9 mouse cellular contexts compared by ENCODE assay signal in the genomic region with DNA sequence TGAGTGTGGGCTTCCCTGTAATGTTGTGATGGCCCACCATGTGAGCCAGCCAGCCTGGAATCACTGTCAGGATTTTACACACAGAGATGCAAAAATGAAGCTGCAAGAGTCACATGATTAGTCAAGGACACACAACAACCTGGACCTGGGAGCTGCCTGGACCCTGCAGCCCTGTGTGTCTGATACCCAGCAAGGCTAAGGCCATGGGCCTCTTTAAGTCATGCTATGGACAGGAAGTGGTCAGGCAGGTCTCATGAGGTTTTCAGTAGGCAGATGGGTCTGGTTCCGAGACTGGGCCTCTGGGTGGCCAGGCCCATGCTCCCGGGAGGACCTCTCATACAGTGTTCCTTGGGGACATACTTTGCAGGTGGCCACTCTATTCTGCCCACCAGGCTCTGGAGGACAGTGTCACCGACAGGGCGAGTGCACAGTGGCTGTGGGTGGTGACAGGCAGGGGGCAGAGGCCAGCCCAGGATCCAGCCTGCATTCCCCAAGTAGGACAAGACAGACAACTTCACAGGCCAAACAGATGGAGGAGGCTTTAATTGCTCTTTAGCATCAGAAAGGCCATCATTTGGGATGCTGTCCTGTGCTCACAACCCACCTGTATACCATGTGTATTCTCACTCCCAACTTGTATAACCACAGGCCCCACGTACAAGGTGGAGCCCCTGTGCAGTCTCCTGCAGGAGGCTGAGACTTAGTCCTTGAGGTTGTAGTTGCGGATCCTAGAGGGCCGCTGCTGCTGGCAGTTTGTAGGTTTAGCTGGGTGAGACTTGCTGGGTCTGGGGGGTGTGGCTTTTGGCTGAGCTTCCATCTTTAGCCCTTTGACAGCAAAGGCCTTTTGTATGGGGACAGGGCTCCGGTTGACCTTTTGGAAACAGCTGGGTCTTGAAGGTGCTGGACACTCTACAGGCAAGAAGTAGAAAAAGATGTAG. TPM values are rescaled to one million over a fixed set of nuclear protein-coding genes. Genes with fewer than 3 reads are reported as not detected.
A peak's percentile ranks its signal among the peaks of the same experiment; 100 is the strongest.
DNase-seq lines count a peak whose midpoint lies in the region; ATAC-seq and TF ChIP-seq lines count a peak whose summit lies in the region.
"Had no signal": no experiment of that assay in that cellular context is flagged by ENCODE, and none has a peak within 500 bp of the region (broad histone marks: within the 10 kb centered on the region; RNA-seq: fewer than 3 reads in every experiment).

No protein-coding gene starts in this region.

- DNase-seq in adrenal gland, adult 2 months = peak; percentile 2
- DNase-seq in adrenal gland, adult 18-20 months (ENCODE audit: low spot score in 2 of 2) = no peak
- no peak for DNase-seq in layer of hippocampus, adult 2 months (ENCODE audit: low spot score in 2 of 2)
- DNase-seq in layer of hippocampus, postnatal 14 days (ENCODE audit: low spot score in 2 of 2) = no peak
- DNase-seq in retina, embryonic 14.5 days (ENCODE audit: low spot score) = no peak
- no peak for DNase-seq in thymus, postnatal 36 days

- peak overlapping the region; percentile 100 for H3K27ac ChIP-seq in layer of hippocampus, adult 2 months
- H3K27ac ChIP-seq in hindbrain, embryonic 12.5 days = peak overlapping the region; percentile 98
- peak overlapping the region; percentile 100 for H3K27ac ChIP-seq in midbrain, embryonic 12.5 days (replicated peaks)

- no peak overlapping the region for H3K4me2 ChIP-seq in hindbrain, embryonic 12.5 days (replicated peaks)
- H3K4me2 ChIP-seq in midbrain, embryonic 12.5 days (replicated peaks) = no peak overlapping the region

- peaks cover 37% of the 10 kb centered on the region for H3K4me1 ChIP-seq in hindbrain, embryonic 12.5 days
- peaks cover 36% of the 10 kb centered on the region for H3K4me1 ChIP-seq in midbrain, embryonic 12.5 days

- H3K36me3 ChIP-seq in hindbrain, embryonic 12.5 days = peaks cover 10% of the 10 kb centered on the region
- H3K36me3 ChIP-seq in midbrain, embryonic 12.5 days = peaks cover 11% of the 10 kb centered on the region

- H3K9ac ChIP-seq in hindbrain, embryonic 12.5 days = no peak overlapping the region
- no peak overlapping the region for H3K9ac ChIP-seq in midbrain, embryonic 12.5 days (replicated peaks)

- no peak for ATAC-seq in hindbrain, embryonic 12.5 days (ENCODE audit: low FRiP score)
- ATAC-seq in midbrain, embryonic 12.5 days (ENCODE audit: low FRiP score, low read depth) = no peak
- ATAC-seq: Patski had no signal

- H3K4me3 ChIP-seq in layer of hippocampus, adult 2 months = no peak overlapping the region
- no peak overlapping the region for H3K4me3 ChIP-seq in hindbrain, embryonic 12.5 days
- H3K4me3 ChIP-seq in midbrain, embryonic 12.5 days = no peak overlapping the region

- WGBS in hindbrain, embryonic 12.5 days = 73% methylated on average over 8 of the region's 8 CpGs
- 80% methylated on average over 8 of the region's 8 CpGs for WGBS in midbrain, embryonic 12.5 days

- TF ChIP-seq CTCF in layer of hippocampus, adult 2 months (conservative IDR thresholded peaks at IDR 0.05) = no peak

- H3K27me3 ChIP-seq in hindbrain, embryonic 12.5 days = no peaks in the 10 kb centered on the region
- H3K27me3 ChIP-seq in midbrain, embryonic 12.5 days = peaks cover 8% of the 10 kb centered on the region
- H3K27me3 ChIP-seq: Patski had no signal

- no peaks in the 10 kb centered on the region for H3K9me3 ChIP-seq in hindbrain, embryonic 12.5 days (replicated peaks)
- no peaks in the 10 kb centered on the region for H3K9me3 ChIP-seq in midbrain, embryonic 12.5 days

RNA-seq across cellular contexts. Expression of gene Fasn, which starts 1.9 kb away (rescaled TPM):
- total RNA-seq in adrenal gland, adult 2 months (2021) = 1,000 to 10,000 TPM in 1 of 2 experiments, 100 to 1,000 TPM in 1; 505 to 2,290 TPM
- 7,384 and 9,917 TPM in 2 replicates for polyA plus RNA-seq in adrenal gland, adult 2 months (2012; rRNA removed)
- total RNA-seq in adrenal gland, adult 18-20 months (2021) = 1,000 to 10,000 TPM; 2,155 to 5,020 TPM
- 100 to 1,000 TPM; 184 to 185 TPM for total RNA-seq in layer of hippocampus, adult 2 months (2021)
- 100 to 1,000 TPM; 223 to 257 TPM for total RNA-seq in layer of hippocampus, postnatal 14 days (2021)
- polyA plus RNA-seq in hindbrain, embryonic 12.5 days (2016; fragmentation: Nextera tagmentation; extraction: Ambion mirVana) = 115 and 120 TPM in 2 replicates
- polyA plus RNA-seq in midbrain, embryonic 12.5 days (2016; fragmentation: Nextera tagmentation; extraction: Ambion mirVana) = 139 and 140 TPM in 2 replicates

RNA-seq across cellular contexts. Expression of gene Dus1l, which starts 30.1 kb away (rescaled TPM):
- 10 to 100 TPM; 56.0 to 62.0 TPM for total RNA-seq in adrenal gland, adult 2 months (2021)
- polyA plus RNA-seq in adrenal gland, adult 2 months (2012; rRNA removed) = 43.8 and 53.7 TPM in 2 replicates
- 10 to 100 TPM; 47.8 to 57.2 TPM for total RNA-seq in adrenal gland, adult 18-20 months (2021)
- 10 to 100 TPM; 45.6 to 46.2 TPM for total RNA-seq in layer of hippocampus, adult 2 months (2021)
- total RNA-seq in layer of hippocampus, postnatal 14 days (2021) = 10 to 100 TPM; 40.1 to 45.5 TPM
- 54.5 and 60.0 TPM in 2 replicates for polyA plus RNA-seq in hindbrain, embryonic 12.5 days (2016; fragmentation: Nextera tagmentation; extraction: Ambion mirVana)
- polyA plus RNA-seq in midbrain, embryonic 12.5 days (2016; fragmentation: Nextera tagmentation; extraction: Ambion mirVana) = 64.2 and 67.6 TPM in 2 replicates

RNA-seq across cellular contexts. Expression of gene Gps1, which starts 42.2 kb away (rescaled TPM):
- total RNA-seq in adrenal gland, adult 2 months (2021) = 100 to 1,000 TPM; 113 to 141 TPM
- 161 and 178 TPM in 2 replicates for polyA plus RNA-seq in adrenal gland, adult 2 months (2012; rRNA removed)
- total RNA-seq in adrenal gland, adult 18-20 months (2021) = 100 to 1,000 TPM; 118 to 138 TPM
- total RNA-seq in layer of hippocampus, adult 2 months (2021) = 100 to 1,000 TPM; 150 to 153 TPM
- total RNA-seq in layer of hippocampus, postnatal 14 days (2021) = 100 to 1,000 TPM; 137 to 138 TPM
- 223 and 232 TPM in 2 replicates for polyA plus RNA-seq in hindbrain, embryonic 12.5 days (2016; fragmentation: Nextera tagmentation; extraction: Ambion mirVana)
- polyA plus RNA-seq in midbrain, embryonic 12.5 days (2016; fragmentation: Nextera tagmentation; extraction: Ambion mirVana) = 235 and 248 TPM in 2 replicates

RNA-seq across cellular contexts. Expression of gene Rfng, which starts 42.3 kb away (rescaled TPM):
- 10 to 100 TPM; 18.3 to 20.9 TPM for total RNA-seq in adrenal gland, adult 2 months (2021)
- polyA plus RNA-seq in adrenal gland, adult 2 months (2012; rRNA removed) = 91.6 and 95.4 TPM in 2 replicates
- 10 to 100 TPM; 18.5 to 19.4 TPM for total RNA-seq in adrenal gland, adult 18-20 months (2021)
- 10 to 100 TPM; 67.7 to 69.7 TPM for total RNA-seq in layer of hippocampus, adult 2 months (2021)
- total RNA-seq in layer of hippocampus, postnatal 14 days (2021) = 10 to 100 TPM; 79.0 to 81.2 TPM
- 68.5 and 70.1 TPM in 2 replicates for polyA plus RNA-seq in hindbrain, embryonic 12.5 days (2016; fragmentation: Nextera tagmentation; extraction: Ambion mirVana)
- polyA plus RNA-seq in midbrain, embryonic 12.5 days (2016; fragmentation: Nextera tagmentation; extraction: Ambion mirVana) = 63.4 and 66.4 TPM in 2 replicates
